In genomic region chr4:150869276-150870197, GRCm38 (mm10) we compare ENCODE assay signal across 13 mouse cellular contexts. TPM values are rescaled to one million over a fixed set of nuclear protein-coding genes. Genes with fewer than 3 reads are reported as not detected.
DNase-seq lines count a peak whose midpoint lies in the region; ATAC-seq and TF ChIP-seq lines count a peak whose summit lies in the region.
"Had no signal": no experiment of that assay in that cellular context is flagged by ENCODE, and none has a peak within 500 bp of the region (broad histone marks: within the 10 kb centered on the region; RNA-seq: fewer than 3 reads in every experiment).

No protein-coding gene starts in this region.

- H3K4me3 ChIP-seq in kidney, adult 2 months (ENCODE audit: insufficient read depth, low read depth, low read length) = no peak overlapping the region
- no peak overlapping the region for H3K4me3 ChIP-seq in bone marrow macrophage, adult 2 months (ENCODE audit: insufficient read depth, low read length)
- no peak overlapping the region for H3K4me3 ChIP-seq in lung, embryonic 15.5 days
- H3K4me3 ChIP-seq: liver, embryonic 15.5 days had no signal

- H3K9ac ChIP-seq in lung, embryonic 15.5 days = no peak overlapping the region
- H3K9ac ChIP-seq: liver, embryonic 15.5 days had no signal

- WGBS in kidney, adult 2 months = 30% methylated on average over 17 of the region's 17 CpGs
- 40% methylated on average over 17 of the region's 17 CpGs for WGBS in lung, embryonic 15.5 days

- no peaks in the 10 kb centered on the region for H3K27me3 ChIP-seq in kidney, adult 2 months (replicated peaks; ENCODE audit: control insufficient read depth, insufficient read depth, low read length)
- no peaks in the 10 kb centered on the region for H3K27me3 ChIP-seq in lung, embryonic 15.5 days
- H3K27me3 ChIP-seq: liver, embryonic 15.5 days had no signal

- TF ChIP-seq POLR2A in kidney, adult 2 months (IDR thresholded peaks at IDR 0.05; ENCODE audit: low read depth, low read length) = no peak
- TF ChIP-seq POLR2A in bone marrow macrophage, adult 2 months (IDR thresholded peaks at IDR 0.05; ENCODE audit: borderline replicate concordance, low read depth, low read length) = no peak

- no peaks in the 10 kb centered on the region for H3K9me3 ChIP-seq in lung, embryonic 15.5 days
- H3K9me3 ChIP-seq: liver, embryonic 15.5 days had no signal

- no peak for ATAC-seq in lung, embryonic 15.5 days (ENCODE audit: borderline replicate concordance, extremely low read depth, low FRiP score, low TSS enrichment)
- ATAC-seq: activated CD4-positive, CD25-positive, alpha-beta regulatory T cell, adult 4 months; inflammation-experienced regulatory T-cells, adult 6 months had no signal

- peak; percentile 61 for DNase-seq in kidney, adult 2 months
- DNase-seq in kidney, adult 11 months = no peak
- DNase-seq in adipocyte (ENCODE audit: low spot score) = peak; percentile 42
- no peak for DNase-seq in frontal cortex, postnatal 10 days (ENCODE audit: low spot score in 2 of 2)
- DNase-seq in thymus, adult 18-20 months = no peak
- DNase-seq in yolk sac, embryonic 10.5 days (ENCODE audit: low spot score) = no peak
- DNase-seq: cerebellum, postnatal 25 days; thymus, postnatal 36 days had no signal

- H3K27ac ChIP-seq in kidney, adult 2 months (ENCODE audit: insufficient read depth, low read depth, low read length) = peak overlapping the region; percentile 44
- H3K27ac ChIP-seq in bone marrow macrophage, adult 2 months (ENCODE audit: insufficient read depth, low read depth, low read length) = 0 out of 2 replicates have a peak overlapping the region, but pooled peaks have one; percentile 10
- peak overlapping the region; percentile 83; the same call in 1 of the 2 replicates for H3K27ac ChIP-seq in lung, embryonic 15.5 days
- H3K27ac ChIP-seq: liver, embryonic 15.5 days had no signal

- peak; percentile 1; the same call in 1 of the 2 replicates for TF ChIP-seq CTCF in kidney, adult 2 months (conservative IDR thresholded peaks at IDR 0.05; ENCODE audit: insufficient read depth, insufficient read length, low read depth, low read length)
- TF ChIP-seq CTCF in bone marrow macrophage, adult 2 months (IDR thresholded peaks at IDR 0.05; ENCODE audit: low read depth, low read length) = no peak

- H3K36me3 ChIP-seq in kidney, adult 2 months (ENCODE audit: control insufficient read depth, insufficient read depth, low read length) = peaks cover 22% of the 10 kb centered on the region
- H3K36me3 ChIP-seq in lung, embryonic 15.5 days = peaks cover 34% of the 10 kb centered on the region

- H3K4me2 ChIP-seq in lung, embryonic 15.5 days = no peak overlapping the region
- H3K4me2 ChIP-seq: liver, embryonic 15.5 days had no signal

- peaks cover 16% of the 10 kb centered on the region for H3K4me1 ChIP-seq in kidney, adult 2 months (ENCODE audit: control insufficient read depth, insufficient read depth, low read length)
- peaks cover 30% of the 10 kb centered on the region for H3K4me1 ChIP-seq in bone marrow macrophage, adult 2 months (ENCODE audit: control insufficient read depth, insufficient read depth, low read length)
- H3K4me1 ChIP-seq in lung, embryonic 15.5 days = peaks cover 42% of the 10 kb centered on the region

RNA-seq across cellular contexts. Expression of gene Errfi1, which starts 15.8 kb away (rescaled TPM):
- polyA plus RNA-seq in kidney, adult 2 months (2012; rRNA removed) = 230 TPM in 2 replicates
- polyA plus RNA-seq in bone marrow macrophage, adult 2 months (2012; ENCODE audit: insufficient read depth, insufficient read length, missing spikeins) = 8.7 TPM in 2 replicates
- polyA plus RNA-seq in lung, embryonic 15.5 days (2015; fragmentation: Nextera tagmentation; extraction: Ambion mirVana) = 41.7 and 42.7 TPM in 2 replicates

RNA-seq across cellular contexts. Expression of gene Park7, which starts 44.7 kb away (rescaled TPM):
- polyA plus RNA-seq in kidney, adult 2 months (2012; rRNA removed) = 314 and 444 TPM in 2 replicates
- 92.2 and 96.0 TPM in 2 replicates for polyA plus RNA-seq in bone marrow macrophage, adult 2 months (2012; ENCODE audit: insufficient read depth, insufficient read length, missing spikeins)
- polyA plus RNA-seq in lung, embryonic 15.5 days (2015; fragmentation: Nextera tagmentation; extraction: Ambion mirVana) = 423 and 449 TPM in 2 replicates

RNA-seq across cellular contexts. Expression of gene Tnfrsf9, which starts 44.8 kb away (rescaled TPM):
- 0.14 and 0.86 TPM in 2 replicates for polyA plus RNA-seq in kidney, adult 2 months (2012; rRNA removed)
- not detected in 2 replicates for polyA plus RNA-seq in bone marrow macrophage, adult 2 months (2012; ENCODE audit: insufficient read depth, insufficient read length, missing spikeins)
- 0.26 and 0.29 TPM in 2 replicates for polyA plus RNA-seq in lung, embryonic 15.5 days (2015; fragmentation: Nextera tagmentation; extraction: Ambion mirVana)

Comparison
In these comparisons a context has a peak if more than half of its experiments do, and no peak if none do; other contexts are left out.
1. DNase-seq: peak in kidney, adult 2 months (single experiment) and adipocyte (single experiment); none in kidney, adult 11 months (single experiment), frontal cortex, postnatal 10 days (0 of 2), thymus, adult 18-20 months (0 of 2) and yolk sac, embryonic 10.5 days (single experiment).
2. H3K27ac ChIP-seq: peak in every context shown above with its lines; median percentile 83 in lung, embryonic 15.5 days; 44 in kidney, adult 2 months; 10 in bone marrow macrophage, adult 2 months.